Mouse (Mus musculus) intestine, embryonic 15.5 days (tissue): Measurements from ENCODE around the gene Mrgprb8. TPM values are rescaled to one million over a fixed set of nuclear protein-coding genes. Genes with fewer than 3 reads are reported as not detected.
"Not testable (repeated sequence)": the region's sequence is repeated elsewhere in the genome, so short reads cannot be mapped to it uniquely, and the experiment has no call there.

ENCODE experiments used
- ATAC-seq: fragments of 200-750 bp; cut with Nextera tagmentation; 2 replicates; pipeline ENCODE4 v1.8.0; 2017; ENCODE audit warnings: moderate TSS enrichment, moderate library complexity
- H3K27ac ChIP-seq: fragments of 300-500 bp; sonication (generic); 2 replicates; pipeline ENCODE4 v1.5.1; 2015; ENCODE audit warnings: mild to moderate bottlenecking, inconsistent platforms
- H3K27me3 ChIP-seq: fragments of 300-500 bp; sonication (generic); replicated peaks from 2 replicates; pipeline ENCODE4 v1.6.1; 2015; ENCODE audit warnings: inconsistent platforms
- H3K36me3 ChIP-seq: fragments of 300-500 bp; sonication (generic); 2 replicates; pipeline ENCODE4 v1.6.1; 2015; ENCODE audit warnings: inconsistent platforms
- H3K4me1 ChIP-seq: fragments of 300-500 bp; sonication (generic); replicated peaks from 2 replicates; pipeline ENCODE4 v1.6.1; 2015; ENCODE audit warnings: inconsistent platforms
- H3K4me2 ChIP-seq: fragments of 300-500 bp; sonication (generic); replicated peaks from 2 replicates; pipeline ENCODE4 v1.6.1; 2015; ENCODE audit warnings: mild to moderate bottlenecking, inconsistent platforms
- H3K4me3 ChIP-seq: fragments of 300-500 bp; sonication (generic); replicated peaks from 2 replicates; pipeline ENCODE4 v1.5.1; 2015; ENCODE audit warnings: inconsistent platforms
- H3K9ac ChIP-seq: fragments of 300-500 bp; sonication (generic); 2 replicates; pipeline ENCODE4 v1.6.1; 2015; ENCODE audit warnings: inconsistent platforms
- H3K9me3 ChIP-seq: fragments of 300-500 bp; sonication (generic); 2 replicates; pipeline ENCODE4 v1.6.1; 2016; ENCODE audit warnings: inconsistent platforms
- WGBS: fragments of 180-500 bp; shearing (Covaris S2); methylation state at CpG from one replicate; pipeline ENCODE4 v1.1.7; 2015; 5-methylcytosine and 5-hydroxymethylcytosine counted together
- polyA plus RNA-seq: library from polyadenylated mRNA; unstranded; fragments of >200 nt; fragmentation: Nextera tagmentation; extraction: Ambion mirVana; gene quantifications from 2 replicates; pipeline ENCODE4 v1.2.1, GENCODE M21; 2015

Mrgprb8 gene
- polyA plus RNA-seq, result not detected in 2 replicates

- Histone ChIP-seq H3K27me3 (no peaks in the 10 kb centered on the region), H3K9ac (no peak within 1 kb of the TSS), H3K27ac (no peak within 1 kb of the TSS), H3K4me1 (no peaks in the 10 kb centered on the region), H3K9me3 (no peaks in the 10 kb centered on the region; the same call in 1 of the 2 replicates), H3K4me3 (no peak within 1 kb of the TSS), H3K36me3 (no peaks in the 10 kb centered on the region), H3K4me2 (no peak within 1 kb of the TSS)
- 60% methylated on average over 2 of the region's 2 CpGs for WGBS
- no peak for ATAC-seq
Measured at GRCm38 (mm10) chr7:48388226-48388625, at the start of gene Mrgprb8. Gene Mrgprb8 (plus strand): TSS chr7:48388526.

DNA sequence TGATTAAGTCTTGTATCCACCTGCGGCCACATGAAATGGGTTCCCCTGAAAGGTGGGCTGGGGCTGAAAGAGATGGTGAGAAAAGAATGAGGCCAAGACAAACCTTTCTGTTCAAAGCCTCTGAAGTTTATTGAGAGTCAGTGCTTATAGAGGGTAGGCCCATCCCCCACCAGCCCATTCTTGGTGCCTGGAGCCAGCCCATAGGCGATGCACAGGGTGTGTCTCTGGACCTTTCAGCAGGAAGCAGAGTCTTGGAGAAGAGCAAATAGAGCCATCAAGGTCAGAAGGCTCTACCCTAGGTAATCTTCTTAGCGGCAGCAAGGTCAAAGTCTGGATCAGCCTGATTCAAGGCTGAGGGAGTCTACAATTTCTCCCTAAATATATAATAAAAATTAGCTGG lies 47.6 kb downstream of the Mrgprb8 start:
- H3K4me2 ChIP-seq, H3K27me3 ChIP-seq, H3K36me3 ChIP-seq, H3K9ac ChIP-seq, H3K9me3 ChIP-seq, H3K27ac ChIP-seq, ATAC-seq, H3K4me1 ChIP-seq, H3K4me3 ChIP-seq: not testable (repeated sequence)
- WGBS, result 77% methylated on average over 3 of the region's 3 CpGs

DNA sequence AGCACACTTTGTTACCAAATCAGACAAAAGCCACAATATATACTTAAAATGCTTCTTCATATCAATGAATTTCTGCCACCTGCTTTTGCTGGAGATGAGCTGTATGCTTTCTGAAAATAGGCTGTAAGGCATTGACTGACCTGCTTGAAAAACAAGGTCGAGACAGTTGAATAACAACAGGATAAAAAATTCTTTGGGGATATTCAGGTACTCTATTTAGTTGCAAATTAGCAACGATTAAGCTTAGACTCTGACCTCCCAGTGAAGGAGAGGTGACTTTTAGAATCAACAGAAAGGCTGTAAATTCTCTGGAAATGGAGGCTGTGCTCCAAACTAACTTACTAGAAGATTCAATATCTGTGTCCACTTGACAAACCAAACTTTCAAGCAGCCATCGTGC lies 48.3 kb downstream of the Mrgprb8 start:
- WGBS, result 53% methylated on average over 3 of the region's 3 CpGs

More for the DNA sequence above, 48.3 kb downstream of the Mrgprb8 start:
- Histone ChIP-seq H3K27ac (no peak overlapping the region), H3K4me2 (no peak overlapping the region), H3K4me3 (no peak overlapping the region), H3K9me3 (no peaks in the 10 kb centered on the region), H3K4me1 (no peaks in the 10 kb centered on the region), H3K9ac (no peak overlapping the region), H3K27me3 (no peaks in the 10 kb centered on the region), H3K36me3 (no peaks in the 10 kb centered on the region)
- no peak for ATAC-seq

Other genes with a start within 250 kb of the Mrgprb8 start
- gene Mrgprb5, start 219.5 kb upstream of the Mrgprb8 start, polyA plus RNA-seq, result not detected in 2 replicates
- gene Mrgprb4, start 189.2 kb upstream of the Mrgprb8 start, polyA plus RNA-seq, result not detected in 2 replicates
- not detected in 2 replicates for gene Mrgprb1, start 67.8 kb downstream of the Mrgprb8 start, polyA plus RNA-seq
- not detected in 2 replicates for gene Mrgprx2, start 110.8 kb downstream of the Mrgprb8 start, polyA plus RNA-seq
- not detected in 2 replicates for gene Mrgprb2, start 169.6 kb downstream of the Mrgprb8 start, polyA plus RNA-seq